Mouse (Mus musculus): Measurements from ENCODE around the gene Parp16.

The Parp16 gene

GRCm38 (mm10) chr9:65178336-65179213 is 16.6 kb upstream of the Parp16 start:
- DNase-seq (ENCODE audit: extremely low read depth, low read depth): no peak

GRCm38 (mm10) chr9:65179817-65180624 is 15.1 kb upstream of the Parp16 start:
- DNase-seq (ENCODE audit: extremely low read depth, low read depth): no peak

- DNase-seq (ENCODE audit: extremely low read depth, low read depth): peak; percentile 63
These were observed 6.6 kb upstream of the Parp16 start for GRCm38 (mm10) chr9:65188599-65188998.

- DNase-seq (ENCODE audit: extremely low read depth, low read depth): no peak
These were observed 4.8 kb upstream of the Parp16 start for GRCm38 (mm10) chr9:65190306-65190705.

- no peak for DNase-seq (ENCODE audit: extremely low read depth, low read depth)
These were observed 3.8 kb upstream of the Parp16 start for GRCm38 (mm10) chr9:65191389-65191754.

- no peak for DNase-seq (ENCODE audit: extremely low read depth, low read depth)
These were observed 3.2 kb upstream of the Parp16 start for GRCm38 (mm10) chr9:65191755-65192469.

- DNase-seq (ENCODE audit: extremely low read depth, low read depth): no peak
These were observed 1.9 kb upstream of the Parp16 start for GRCm38 (mm10) chr9:65193214-65193613.

GRCm38 (mm10) chr9:65195621-65195981 is 448 bp downstream of the Parp16 start:
- DNase-seq (ENCODE audit: extremely low read depth, low read depth): no peak

GRCm38 (mm10) chr9:65195982-65196737 is 1.0 kb downstream of the Parp16 start:
- peak; percentile 100 for DNase-seq (ENCODE audit: extremely low read depth, low read depth)

- peak; percentile 50 for DNase-seq (ENCODE audit: extremely low read depth, low read depth)
These were observed 1.8 kb downstream of the Parp16 start for GRCm38 (mm10) chr9:65196738-65197569.

GRCm38 (mm10) chr9:65197826-65198225 is 2.7 kb downstream of the Parp16 start:
- no peak for DNase-seq (ENCODE audit: extremely low read depth, low read depth)

- no peak for DNase-seq (ENCODE audit: extremely low read depth, low read depth)
These were observed 4.6 kb downstream of the Parp16 start for GRCm38 (mm10) chr9:65199723-65200122.

GRCm38 (mm10) chr9:65200606-65201005 is 5.5 kb downstream of the Parp16 start:
- DNase-seq (ENCODE audit: extremely low read depth, low read depth): no peak

GRCm38 (mm10) chr9:65201021-65201380 is 5.8 kb downstream of the Parp16 start:
- DNase-seq (ENCODE audit: extremely low read depth, low read depth): peak; percentile 75

- peak; percentile 99 for DNase-seq (ENCODE audit: extremely low read depth, low read depth)
These were observed 6.4 kb downstream of the Parp16 start for GRCm38 (mm10) chr9:65201381-65202164.

- DNase-seq (ENCODE audit: extremely low read depth, low read depth): no peak
These were observed 7.1 kb downstream of the Parp16 start for GRCm38 (mm10) chr9:65202165-65202754.

GRCm38 (mm10) chr9:65205049-65205815 is 10.1 kb downstream of the Parp16 start:
- no peak for DNase-seq (ENCODE audit: extremely low read depth, low read depth)
